Mouse (Mus musculus) kidney, embryonic 14.5 days (tissue): Measurements from ENCODE around the gene Igsf8. TPM values are rescaled to one million over a fixed set of nuclear protein-coding genes. Genes with fewer than 3 reads are reported as not detected.

Experiments used
- ATAC-seq: fragments of 200-750 bp; cut with Nextera tagmentation; 2 replicates; pipeline ENCODE4 v1.8.0; 2017; ENCODE audit warnings: moderate number of reproducible peaks, mild to moderate bottlenecking, moderate TSS enrichment, moderate library complexity; ENCODE audit not compliant: low FRiP score, low TSS enrichment
- H3K27ac ChIP-seq: fragments of 300-500 bp; sonication (generic); 2 replicates; pipeline ENCODE4 v1.5.1; 2014; ENCODE audit warnings: low read depth, mild to moderate bottlenecking, low read length, moderate library complexity, mixed read lengths
- H3K27me3 ChIP-seq: fragments of 300-500 bp; sonication (generic); 2 replicates; pipeline ENCODE4 v1.6.1; 2014; ENCODE audit warnings: mild to moderate bottlenecking, low read length; ENCODE audit not compliant: control insufficient read depth, insufficient read depth
- H3K36me3 ChIP-seq: fragments of 300-500 bp; sonication (generic); 2 replicates; pipeline ENCODE4 v1.6.1; 2014; ENCODE audit warnings: low read length, mixed read lengths; ENCODE audit not compliant: control insufficient read depth, insufficient read depth
- H3K4me1 ChIP-seq: fragments of 300-500 bp; sonication (generic); 2 replicates; pipeline ENCODE4 v1.6.1; 2014; ENCODE audit warnings: low read length, mixed read lengths; ENCODE audit not compliant: control insufficient read depth, insufficient read depth
- H3K4me2 ChIP-seq: fragments of 300-500 bp; sonication (generic); replicated peaks from 2 replicates; pipeline ENCODE4 v1.6.1; 2014; ENCODE audit warnings: low read depth, mild to moderate bottlenecking, low read length
- H3K4me3 ChIP-seq: fragments of 300-500 bp; sonication (generic); 2 replicates; pipeline ENCODE4 v1.5.1; 2014; ENCODE audit warnings: mild to moderate bottlenecking, low read length
- H3K9ac ChIP-seq: fragments of 300-500 bp; sonication (generic); 2 replicates; pipeline ENCODE4 v1.6.1; 2014; ENCODE audit warnings: low read depth, mild to moderate bottlenecking, low read length, moderate library complexity
- H3K9me3 ChIP-seq: fragments of 300-500 bp; sonication (generic); 2 replicates; pipeline ENCODE4 v1.6.1; 2016; ENCODE audit warnings: low read length; ENCODE audit not compliant: control insufficient read depth
- WGBS: fragments of 180-500 bp; shearing (Covaris S2); extraction: QIAGEN DNeasy Blood & Tissue Kit; methylation state at CpG from one replicate; pipeline ENCODE4 v1.1.7; 2014; 5-methylcytosine and 5-hydroxymethylcytosine counted together
- polyA plus RNA-seq: library from polyadenylated mRNA; unstranded; fragments of >200 nt; fragmentation: Nextera tagmentation; extraction: Ambion mirVana; gene quantifications from 2 replicates; pipeline ENCODE4 v1.2.1, GENCODE M21; 2014

The Igsf8 gene
- polyA plus RNA-seq, 1 experiment from 2014 or later: 53.1 TPM

- WGBS: 2% methylated on average over 38 of the region's 38 CpGs
- Histone ChIP-seq H3K27me3 (peaks cover 15% of the 10 kb centered on the region; the same call in 1 of the 2 replicates), H3K27ac (no peak within 1 kb of the TSS), H3K36me3 (no peaks in the 10 kb centered on the region), H3K4me1 (peaks cover 4% of the 10 kb centered on the region; the same call in 1 of the 2 replicates), H3K9ac (peak within 1 kb of the TSS; percentile 31; the same call in 1 of the 2 replicates), H3K9me3 (no peaks in the 10 kb centered on the region), H3K4me2 (peak within 1 kb of the TSS; percentile 62), H3K4me3 (peak within 1 kb of the TSS; percentile 45)
- ATAC-seq: peak; percentile 95
These were observed 79.4 kb downstream of the Igsf8 start, which contains the start of gene Kcnj10 for GRCm38 (mm10) chr1:172340729-172341321. TSS of gene Kcnj10 (plus strand) at chr1:172341210.

- Histone ChIP-seq H3K36me3 (no peaks in the 10 kb centered on the region), H3K4me2 (peak overlapping the region; percentile 62), H3K9me3 (no peaks in the 10 kb centered on the region), H3K27ac (no peak overlapping the region), H3K4me1 (peaks cover 4% of the 10 kb centered on the region; the same call in 1 of the 2 replicates), H3K27me3 (peaks cover 15% of the 10 kb centered on the region; the same call in 1 of the 2 replicates), H3K4me3 (peak overlapping the region; percentile 45), H3K9ac (peak overlapping the region; percentile 31; the same call in 1 of the 2 replicates)
- ATAC-seq: no peak
- 23% methylated on average over 10 of the region's 10 CpGs for WGBS
These were observed 79.9 kb downstream of the Igsf8 start for GRCm38 (mm10) chr1:172341386-172341785.

GRCm38 (mm10) chr1:172342729-172343128 is 81.3 kb downstream of the Igsf8 start:
- WGBS: 95% methylated on average over 3 of the region's 3 CpGs
- no peak for ATAC-seq

GRCm38 (mm10) chr1:172343914-172344313 is 82.5 kb downstream of the Igsf8 start:
- no peak overlapping the region for H3K4me2 ChIP-seq
- no peak overlapping the region for H3K27ac ChIP-seq
- H3K4me3 ChIP-seq: no peak overlapping the region
- peaks cover 12% of the 10 kb centered on the region; the same call in 1 of the 2 replicates for H3K27me3 ChIP-seq
- ATAC-seq: no peak
- whole genome bisulfite sequencing: 60% methylated on average over 3 of the region's 3 CpGs
- H3K36me3 ChIP-seq: no peaks in the 10 kb centered on the region
- H3K9ac ChIP-seq: no peak overlapping the region
- no peaks in the 10 kb centered on the region for H3K9me3 ChIP-seq
- peaks cover 4% of the 10 kb centered on the region; the same call in 1 of the 2 replicates for H3K4me1 ChIP-seq

More at GRCm38 (mm10) chr1:172342729-172343128, 81.3 kb downstream of the Igsf8 start:
- H3K9ac ChIP-seq: no peak overlapping the region
- H3K4me2 ChIP-seq: no peak overlapping the region
- H3K4me3 ChIP-seq: no peak overlapping the region
- H3K9me3 ChIP-seq: no peaks in the 10 kb centered on the region
- peaks cover 4% of the 10 kb centered on the region; the same call in 1 of the 2 replicates for H3K4me1 ChIP-seq
- H3K27me3 ChIP-seq: peaks cover 14% of the 10 kb centered on the region; the same call in 1 of the 2 replicates
- H3K36me3 ChIP-seq: no peaks in the 10 kb centered on the region
- H3K27ac ChIP-seq: no peak overlapping the region

- Histone ChIP-seq H3K9me3 (no peaks in the 10 kb centered on the region), H3K27ac (no peak overlapping the region), H3K27me3 (peaks cover 7% of the 10 kb centered on the region; the same call in 1 of the 2 replicates), H3K4me1 (peaks cover 9% of the 10 kb centered on the region; the same call in 1 of the 2 replicates), H3K36me3 (no peaks in the 10 kb centered on the region), H3K9ac (no peak overlapping the region), H3K4me2 (no peak overlapping the region), H3K4me3 (no peak overlapping the region)
- ATAC-seq: no peak
- 90% methylated on average over 7 of the region's 7 CpGs for WGBS
These were observed 83.4 kb downstream of the Igsf8 start for GRCm38 (mm10) chr1:172344820-172345219.

GRCm38 (mm10) chr1:172346707-172347106 is 85.3 kb downstream of the Igsf8 start:
- no peaks in the 10 kb centered on the region for H3K9me3 ChIP-seq
- no peak for ATAC-seq
- H3K4me1 ChIP-seq: peaks cover 13% of the 10 kb centered on the region; the same call in 1 of the 2 replicates
- H3K9ac ChIP-seq: no peak overlapping the region
- H3K4me2 ChIP-seq: no peak overlapping the region
- H3K36me3 ChIP-seq: no peaks in the 10 kb centered on the region
- no peak overlapping the region for H3K4me3 ChIP-seq
- no peak overlapping the region for H3K27ac ChIP-seq
- no peaks in the 10 kb centered on the region; the same call in 1 of the 2 replicates for H3K27me3 ChIP-seq
- WGBS: 81% methylated on average over 10 of the region's 10 CpGs

- no peak for ATAC-seq
- Histone ChIP-seq H3K27ac (no peak overlapping the region), H3K9ac (no peak overlapping the region), H3K4me3 (no peak overlapping the region), H3K4me1 (peaks cover 13% of the 10 kb centered on the region; the same call in 1 of the 2 replicates), H3K4me2 (no peak overlapping the region), H3K36me3 (no peaks in the 10 kb centered on the region), H3K27me3 (no peaks in the 10 kb centered on the region), H3K9me3 (no peaks in the 10 kb centered on the region)
- WGBS: 90% methylated on average over 12 of the region's 12 CpGs
These were observed 85.9 kb downstream of the Igsf8 start for GRCm38 (mm10) chr1:172347382-172347781.

- no peak overlapping the region for H3K9ac ChIP-seq
- no peaks in the 10 kb centered on the region for H3K27me3 ChIP-seq
- H3K4me2 ChIP-seq: no peak overlapping the region
- peak overlapping the region; percentile 53 for H3K27ac ChIP-seq
- no peaks in the 10 kb centered on the region for H3K9me3 ChIP-seq
- no peaks in the 10 kb centered on the region for H3K36me3 ChIP-seq
- no peak for ATAC-seq
- no peak overlapping the region for H3K4me3 ChIP-seq
- H3K4me1 ChIP-seq: peaks cover 13% of the 10 kb centered on the region; the same call in 1 of the 2 replicates
- 65% methylated on average over 5 of the region's 5 CpGs for WGBS
These were observed 88.1 kb downstream of the Igsf8 start for GRCm38 (mm10) chr1:172349504-172349903.
